Mouse (Mus musculus) spleen, adult 2 months (tissue): ENCODE results near the gene Hist1h2ap.

Source experiments
- CTCF ChIP-seq: fragments of 200-500 bp; IDR thresholded peaks from 2 replicates; pipeline ENCODE4 v1.5.1; 2011; ENCODE audit warnings: mild to moderate bottlenecking, inconsistent platforms; ENCODE audit not compliant: insufficient read depth, insufficient read length, insufficient replicate concordance; ENCODE audit errors: extremely low read depth
- POLR2A ChIP-seq: fragments of 200-500 bp; IDR thresholded peaks from 2 replicates; pipeline ENCODE4 v1.6.1; 2011; ENCODE audit warnings: low read depth, low read length, inconsistent platforms

DNA sequence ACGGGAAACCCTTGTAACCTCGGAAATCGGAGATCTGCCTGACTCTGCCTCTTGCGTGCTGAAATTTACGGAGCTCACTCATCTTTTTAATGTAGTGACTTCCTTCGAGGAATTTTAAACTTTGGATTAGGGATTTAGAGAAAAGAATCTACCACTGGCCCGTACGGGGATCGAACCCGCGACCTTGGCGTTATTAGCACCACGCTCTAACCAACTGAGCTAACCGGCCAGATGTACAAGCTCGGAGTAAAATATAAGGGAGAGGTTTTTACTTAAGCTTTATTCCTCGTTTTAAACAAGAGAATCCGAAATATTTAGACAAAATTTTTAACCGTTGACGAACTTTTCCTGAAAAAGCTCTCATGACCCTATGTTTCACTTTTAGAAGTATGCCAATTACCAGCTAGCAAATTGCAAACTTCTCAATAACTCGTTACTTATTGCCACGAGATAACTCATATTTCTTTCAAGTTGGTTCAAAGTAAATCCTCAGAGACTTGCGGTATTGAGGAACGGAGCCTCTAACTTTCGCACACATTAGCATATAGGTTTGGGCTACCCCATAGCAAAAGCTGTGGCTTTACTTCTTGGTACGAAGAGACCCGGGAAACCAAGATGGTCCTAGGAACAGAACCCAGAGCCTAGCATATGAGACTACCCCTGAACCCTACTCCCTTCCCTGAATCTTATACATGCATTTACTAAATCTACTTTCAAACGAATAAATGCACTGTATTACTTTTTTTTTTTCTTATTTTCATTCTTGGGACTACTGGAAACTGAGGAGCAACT lies 48.8 kb upstream of the Hist1h2ap start:
- TF ChIP-seq CTCF: no peak
- no peak for TF ChIP-seq POLR2A
